Mouse (Mus musculus): ENCODE results near the gene Abcd3. TPM values are rescaled to one million over a fixed set of nuclear protein-coding genes. Genes with fewer than 3 reads are reported as not detected.
"Not testable (repeated sequence)": the region's sequence is repeated elsewhere in the genome, so short reads cannot be mapped to it uniquely, and the experiment has no call there.

Abcd3 gene
- polyA plus RNA-seq, 1 experiment from 2014 or later: 39.1 TPM

GRCm38 (mm10) chr3:121755152-121755551, 60.0 kb downstream of the Abcd3 start:
- Histone ChIP-seq H3K27me3 (ENCODE audit: insufficient read depth, poor library complexity, severe bottlenecking) (no peaks in the 10 kb centered on the region), H3K27ac (no peak overlapping the region), H3K4me1 (replicated peaks) (peaks cover 9% of the 10 kb centered on the region), H3K9me3 (no peaks in the 10 kb centered on the region), H3K4me3 (no peak overlapping the region), H3K36me3 (peaks cover 16% of the 10 kb centered on the region)
- 46% methylated on average over 3 of the region's 3 CpGs for WGBS
- DNase-seq (ENCODE audit: low spot score): no peak

GRCm38 (mm10) chr3:121754319-121755090, 60.6 kb downstream of the Abcd3 start:
- H3K27me3 ChIP-seq (ENCODE audit: insufficient read depth, poor library complexity, severe bottlenecking); H3K9me3 ChIP-seq; H3K4me1 ChIP-seq (replicated peaks); DNase-seq (ENCODE audit: low spot score); H3K4me3 ChIP-seq; H3K27ac ChIP-seq: not testable (repeated sequence)
- 88% methylated on average over 10 of the region's 10 CpGs for WGBS
- H3K36me3 ChIP-seq: peaks cover 13% of the 10 kb centered on the region

- not testable (repeated sequence) for H3K36me3 ChIP-seq; DNase-seq (ENCODE audit: low spot score); H3K4me1 ChIP-seq (replicated peaks); H3K27me3 ChIP-seq (ENCODE audit: insufficient read depth, poor library complexity, severe bottlenecking); H3K27ac ChIP-seq; H3K9me3 ChIP-seq; H3K4me3 ChIP-seq
- WGBS: 88% methylated on average over 4 of the region's 4 CpGs
Measured at GRCm38 (mm10) chr3:121741186-121741848, 73.8 kb downstream of the Abcd3 start.

- Histone ChIP-seq H3K27ac (no peak overlapping the region), H3K4me1 (replicated peaks) (peaks cover 13% of the 10 kb centered on the region), H3K36me3 (no peaks in the 10 kb centered on the region), H3K4me3 (no peak overlapping the region), H3K9me3 (no peaks in the 10 kb centered on the region), H3K27me3 (ENCODE audit: insufficient read depth, poor library complexity, severe bottlenecking) (no peaks in the 10 kb centered on the region)
- whole genome bisulfite sequencing: 72% methylated on average over 17 of the region's 17 CpGs
- DNase-seq (ENCODE audit: low spot score): no peak
Measured at GRCm38 (mm10) chr3:121739489-121740213, 75.5 kb downstream of the Abcd3 start.

- DNase-seq (ENCODE audit: low spot score): no peak
- H3K4me3 ChIP-seq: no peak overlapping the region
- H3K27me3 ChIP-seq (ENCODE audit: insufficient read depth, poor library complexity, severe bottlenecking): no peaks in the 10 kb centered on the region
- WGBS: 68% methylated on average over 9 of the region's 9 CpGs
- no peak overlapping the region for H3K27ac ChIP-seq
- H3K36me3 ChIP-seq: peaks cover 7% of the 10 kb centered on the region
- peaks cover 13% of the 10 kb centered on the region for H3K4me1 ChIP-seq (replicated peaks)
- no peaks in the 10 kb centered on the region for H3K9me3 ChIP-seq
Measured at GRCm38 (mm10) chr3:121738742-121739342, 76.3 kb downstream of the Abcd3 start.

GRCm38 (mm10) chr3:121737901-121738300, 77.2 kb downstream of the Abcd3 start:
- peaks cover 13% of the 10 kb centered on the region for H3K4me1 ChIP-seq (replicated peaks)
- WGBS: 74% methylated on average over 2 of the region's 2 CpGs
- no peaks in the 10 kb centered on the region for H3K9me3 ChIP-seq
- no peak overlapping the region for H3K4me3 ChIP-seq
- peaks cover 7% of the 10 kb centered on the region for H3K36me3 ChIP-seq
- no peak overlapping the region for H3K27ac ChIP-seq
- H3K27me3 ChIP-seq (ENCODE audit: insufficient read depth, poor library complexity, severe bottlenecking): no peaks in the 10 kb centered on the region
- no peak for DNase-seq (ENCODE audit: low spot score)

GRCm38 (mm10) chr3:121737453-121737852, 77.6 kb downstream of the Abcd3 start:
- 38% methylated on average over 1 of the region's 1 CpGs for WGBS

GRCm38 (mm10) chr3:121736025-121736744, 78.9 kb downstream of the Abcd3 start:
- peak overlapping the region; percentile 63 for H3K27ac ChIP-seq
- no peaks in the 10 kb centered on the region for H3K27me3 ChIP-seq (ENCODE audit: insufficient read depth, poor library complexity, severe bottlenecking)
- H3K9me3 ChIP-seq: no peaks in the 10 kb centered on the region
- WGBS: 34% methylated on average over 18 of the region's 18 CpGs
- peaks cover 7% of the 10 kb centered on the region for H3K36me3 ChIP-seq
- no peak overlapping the region for H3K4me3 ChIP-seq
- peak; percentile 77 for DNase-seq (ENCODE audit: low spot score)
- peaks cover 13% of the 10 kb centered on the region for H3K4me1 ChIP-seq (replicated peaks)

More at GRCm38 (mm10) chr3:121737453-121737852, 77.6 kb downstream of the Abcd3 start:
- Histone ChIP-seq H3K27me3 (ENCODE audit: insufficient read depth, poor library complexity, severe bottlenecking) (no peaks in the 10 kb centered on the region), H3K4me1 (replicated peaks) (peaks cover 13% of the 10 kb centered on the region), H3K9me3 (no peaks in the 10 kb centered on the region), H3K36me3 (peaks cover 7% of the 10 kb centered on the region), H3K4me3 (no peak overlapping the region), H3K27ac (no peak overlapping the region)
- DNase-seq (ENCODE audit: low spot score): no peak

GRCm38 (mm10) chr3:121735542-121735941, 79.6 kb downstream of the Abcd3 start:
- Histone ChIP-seq H3K27me3 (ENCODE audit: insufficient read depth, poor library complexity, severe bottlenecking) (no peaks in the 10 kb centered on the region), H3K9me3 (no peaks in the 10 kb centered on the region), H3K27ac (no peak overlapping the region), H3K4me3 (no peak overlapping the region), H3K4me1 (replicated peaks) (peaks cover 13% of the 10 kb centered on the region), H3K36me3 (peaks cover 7% of the 10 kb centered on the region)
- no peak for DNase-seq (ENCODE audit: low spot score)
- WGBS: 73% methylated on average over 7 of the region's 7 CpGs

GRCm38 (mm10) chr3:121729678-121730077, 85.4 kb downstream of the Abcd3 start:
- Histone ChIP-seq H3K36me3 (peaks cover 7% of the 10 kb centered on the region), H3K9me3 (no peaks in the 10 kb centered on the region), H3K27me3 (ENCODE audit: insufficient read depth, poor library complexity, severe bottlenecking) (peaks cover 22% of the 10 kb centered on the region), H3K4me3 (no peak overlapping the region), H3K27ac (no peak overlapping the region), H3K4me1 (replicated peaks) (peaks cover 4% of the 10 kb centered on the region; the same call in 1 of the 2 replicates)
- 82% methylated on average over 4 of the region's 4 CpGs for WGBS
- no peak for DNase-seq (ENCODE audit: low spot score)

- 86% methylated on average over 10 of the region's 10 CpGs for WGBS
- H3K27me3 ChIP-seq (ENCODE audit: insufficient read depth, poor library complexity, severe bottlenecking): peaks cover 56% of the 10 kb centered on the region
- no peaks in the 10 kb centered on the region for H3K36me3 ChIP-seq
- no peaks in the 10 kb centered on the region for H3K9me3 ChIP-seq
- peaks cover 35% of the 10 kb centered on the region for H3K4me1 ChIP-seq (replicated peaks)
- DNase-seq (ENCODE audit: low spot score): no peak
- H3K4me3 ChIP-seq: no peak overlapping the region
- H3K27ac ChIP-seq: no peak overlapping the region
Measured at GRCm38 (mm10) chr3:121725651-121726050, 89.5 kb downstream of the Abcd3 start.

GRCm38 (mm10) chr3:121724553-121724952, 90.5 kb downstream of the Abcd3 start:
- no peak overlapping the region for H3K27ac ChIP-seq
- H3K9me3 ChIP-seq: no peaks in the 10 kb centered on the region
- WGBS: 41% methylated on average over 12 of the region's 12 CpGs
- H3K27me3 ChIP-seq (ENCODE audit: insufficient read depth, poor library complexity, severe bottlenecking): peaks cover 65% of the 10 kb centered on the region
- peaks cover 35% of the 10 kb centered on the region for H3K4me1 ChIP-seq (replicated peaks)
- H3K4me3 ChIP-seq: peak overlapping the region; percentile 69; the same call in 1 of the 2 replicates
- DNase-seq (ENCODE audit: low spot score): no peak
- no peaks in the 10 kb centered on the region for H3K36me3 ChIP-seq
